Mouse (Mus musculus) E14TG2a.4 (cell line): ENCODE measurements around the gene Gtf2h4.

Experiments
- H3K27me3 ChIP-seq: 2 replicates; pipeline ENCODE4 v1.6.1; 2014; ENCODE audit warnings: low read length, control low read depth; ENCODE audit not compliant: insufficient read depth
- H3K36me3 ChIP-seq: 2 replicates; pipeline ENCODE4 v1.6.1; 2014; ENCODE audit warnings: low read length, control low read depth; ENCODE audit not compliant: insufficient read depth
- H3K4me1 ChIP-seq: replicated peaks from 2 replicates; pipeline ENCODE4 v1.6.1; 2014; ENCODE audit warnings: low read depth, low read length, control low read depth
- H3K4me3 ChIP-seq: replicated peaks from 2 replicates; pipeline ENCODE4 v1.5.1; 2014; ENCODE audit warnings: mild to moderate bottlenecking, low read length
- H3K9me3 ChIP-seq: 2 replicates; pipeline ENCODE4 v1.6.1; 2014; ENCODE audit warnings: low read length, control low read depth
- CTCF ChIP-seq: conservative IDR thresholded peaks from 2 replicates; pipeline ENCODE4 v1.5.1; 2014; ENCODE audit warnings: low read length
- NANOG ChIP-seq: IDR thresholded peaks from 2 replicates; pipeline ENCODE4 v1.6.1; 2014; ENCODE audit warnings: borderline replicate concordance, low read length, mixed read lengths
- POU5F1 ChIP-seq: IDR thresholded peaks from 2 replicates; pipeline ENCODE4 v1.6.1; 2014; ENCODE audit warnings: low read length, borderline replicate concordance

Gene Gtf2h4

DNA sequence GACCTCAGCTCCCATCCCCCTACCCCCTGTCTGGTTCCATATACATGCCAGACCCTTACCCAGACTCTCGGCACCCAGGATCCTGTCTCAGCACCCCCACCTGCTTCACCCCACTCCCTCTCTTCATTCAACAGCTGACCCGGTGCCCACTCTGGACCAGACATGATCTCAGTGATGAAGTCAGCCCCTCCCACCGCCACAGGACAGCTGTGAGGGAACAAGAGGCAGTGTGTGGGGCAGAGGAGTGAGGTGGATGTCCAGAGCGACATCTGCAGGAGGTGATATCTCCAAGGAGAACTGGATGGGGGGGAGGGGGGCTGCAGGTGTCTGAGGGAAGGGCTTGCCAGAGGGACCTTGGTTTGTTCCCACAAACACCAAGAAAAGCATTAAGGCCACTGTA is 18.3 kb upstream of the Gtf2h4 start:
- Histone ChIP-seq H3K36me3 (peaks cover 27% of the 10 kb centered on the region), H3K27me3 (no peaks in the 10 kb centered on the region), H3K4me3 (no peak overlapping the region), H3K4me1 (peaks cover 72% of the 10 kb centered on the region), H3K9me3 (no peaks in the 10 kb centered on the region)
- no peak for TF ChIP-seq NANOG
- no peak for TF ChIP-seq POU5F1
- TF ChIP-seq CTCF = no peak

DNA sequence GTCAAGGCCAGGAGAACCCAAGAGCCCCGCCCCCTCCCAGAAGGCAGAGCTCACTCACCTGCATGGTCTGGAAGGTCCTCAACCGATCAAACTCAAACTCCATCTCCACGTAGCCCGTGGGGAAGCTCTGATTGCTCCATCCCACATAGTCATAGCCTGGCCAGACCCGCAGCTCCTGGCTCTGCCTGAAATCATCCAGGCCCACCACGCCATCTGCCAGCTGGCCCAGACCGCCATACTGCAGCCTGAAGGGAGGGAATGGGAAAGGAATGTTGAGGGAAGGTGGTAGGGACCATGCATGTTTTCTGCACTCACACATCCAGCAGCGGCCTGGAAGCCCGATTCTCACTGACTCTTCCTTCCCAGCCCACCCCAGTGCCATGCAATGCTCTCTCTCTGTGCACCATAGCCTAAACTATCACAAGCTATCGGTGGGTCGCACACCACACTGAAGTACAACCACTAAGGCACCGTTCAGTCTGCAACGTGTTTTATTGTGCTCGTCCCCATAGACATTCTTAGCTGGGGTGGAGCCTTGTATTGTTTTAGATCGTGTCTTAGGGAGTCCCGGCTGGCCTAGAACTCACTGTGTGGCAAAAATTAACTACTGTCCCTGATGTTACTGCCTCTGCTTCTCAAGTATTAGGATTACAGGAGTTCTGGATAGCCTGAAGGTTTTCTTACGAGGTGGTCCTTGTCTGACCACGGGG is 16.6 kb upstream of the Gtf2h4 start:
- Histone ChIP-seq H3K27me3 (no peaks in the 10 kb centered on the region), H3K4me1 (peaks cover 74% of the 10 kb centered on the region), H3K9me3 (no peaks in the 10 kb centered on the region), H3K36me3 (peaks cover 44% of the 10 kb centered on the region), H3K4me3 (peak overlapping the region; percentile 62)
- TF ChIP-seq CTCF (no peak), POU5F1 (no peak), NANOG (no peak)

DNA sequence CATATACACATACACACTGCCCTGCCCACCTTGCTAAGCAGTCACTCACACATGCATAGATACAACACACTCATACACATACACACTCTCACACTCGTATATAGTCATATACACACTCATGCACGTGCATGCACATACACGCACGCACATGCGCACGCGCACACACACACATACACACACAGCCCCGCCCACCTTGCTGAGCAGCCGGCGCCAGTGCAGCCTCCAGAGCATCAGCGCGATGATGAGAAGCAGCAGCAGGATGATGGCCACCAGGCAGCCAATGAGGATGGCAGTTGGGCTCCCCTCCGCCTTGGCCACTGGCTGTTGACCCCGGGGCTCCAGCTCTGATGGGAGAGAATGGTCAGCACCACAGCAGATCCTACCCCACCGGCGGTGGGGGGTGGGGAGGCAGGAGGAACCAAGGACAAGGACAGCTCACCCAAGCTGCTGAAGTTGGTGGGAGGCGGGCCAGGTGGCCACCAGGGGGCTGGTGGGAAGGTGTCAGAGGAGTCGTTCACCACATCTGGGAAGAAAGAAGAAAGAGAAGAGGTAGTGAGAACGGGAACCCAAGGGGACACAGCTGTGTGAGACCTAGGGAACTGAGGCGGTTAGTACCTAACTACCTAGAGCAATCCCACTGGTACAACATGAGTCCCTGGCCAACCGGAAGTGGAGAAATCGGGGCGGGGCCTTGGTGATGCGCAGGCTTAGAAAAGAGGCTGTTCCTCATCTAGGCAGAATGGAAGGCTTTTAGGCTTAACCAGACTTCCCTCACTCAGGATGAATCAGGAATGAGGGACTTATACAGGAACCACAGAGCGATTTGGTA is 15.0 kb upstream of the Gtf2h4 start:
- Histone ChIP-seq H3K9me3 (no peaks in the 10 kb centered on the region), H3K27me3 (no peaks in the 10 kb centered on the region), H3K4me1 (peaks cover 77% of the 10 kb centered on the region), H3K4me3 (peak overlapping the region; percentile 62), H3K36me3 (peaks cover 58% of the 10 kb centered on the region)
- TF ChIP-seq NANOG (no peak), CTCF (peak; percentile 21)

DNA sequence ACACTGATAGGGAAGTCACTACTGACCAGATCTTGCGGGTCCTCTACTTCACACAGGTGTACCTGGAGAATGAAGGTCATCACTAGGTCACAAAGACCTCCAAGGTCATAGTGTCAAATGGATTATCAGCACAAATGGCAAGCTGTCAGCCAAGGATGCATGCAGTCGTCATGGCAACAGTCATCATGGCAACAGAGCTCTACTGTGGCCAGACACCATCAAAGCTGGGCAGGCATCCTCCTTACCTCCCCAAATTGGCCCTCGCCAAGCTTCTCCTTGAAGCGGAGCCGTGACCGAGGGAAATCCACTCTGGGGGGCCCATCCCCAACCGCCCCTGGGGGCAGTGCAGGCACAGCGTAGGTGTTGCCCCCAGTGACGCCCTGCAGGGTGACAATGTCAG is 11.5 kb upstream of the Gtf2h4 start:
- Histone ChIP-seq H3K9me3 (no peaks in the 10 kb centered on the region), H3K4me1 (peaks cover 82% of the 10 kb centered on the region), H3K27me3 (no peaks in the 10 kb centered on the region), H3K36me3 (peaks cover 63% of the 10 kb centered on the region), H3K4me3 (no peak overlapping the region)
- TF ChIP-seq NANOG = no peak
- TF ChIP-seq POU5F1 = no peak
- no peak for TF ChIP-seq CTCF

DNA sequence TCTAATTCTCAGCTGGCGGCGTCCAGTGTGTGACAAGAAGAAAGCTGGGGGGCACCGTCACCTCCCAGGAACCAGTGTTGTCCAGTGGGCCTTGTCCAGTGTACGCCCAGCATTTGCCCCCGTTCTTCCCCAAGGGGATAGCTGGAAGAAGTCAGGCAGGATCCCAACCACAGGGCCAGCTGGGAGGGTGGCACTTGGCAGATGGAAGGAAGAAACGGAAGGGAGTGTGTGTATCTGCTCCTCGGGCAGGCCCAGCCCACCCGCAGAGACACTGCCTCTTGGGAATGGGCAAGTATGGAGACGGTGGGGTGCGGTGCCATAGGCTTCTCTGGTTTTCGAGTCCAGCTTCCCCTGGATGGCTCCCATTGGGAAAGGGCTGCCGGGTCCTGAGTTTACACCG is 8.4 kb upstream of the Gtf2h4 start:
- Histone ChIP-seq H3K36me3 (peaks cover 49% of the 10 kb centered on the region), H3K9me3 (no peaks in the 10 kb centered on the region), H3K27me3 (no peaks in the 10 kb centered on the region), H3K4me3 (peak overlapping the region; percentile 75), H3K4me1 (peaks cover 72% of the 10 kb centered on the region)
- TF ChIP-seq CTCF (no peak), POU5F1 (no peak), NANOG (no peak)

DNA sequence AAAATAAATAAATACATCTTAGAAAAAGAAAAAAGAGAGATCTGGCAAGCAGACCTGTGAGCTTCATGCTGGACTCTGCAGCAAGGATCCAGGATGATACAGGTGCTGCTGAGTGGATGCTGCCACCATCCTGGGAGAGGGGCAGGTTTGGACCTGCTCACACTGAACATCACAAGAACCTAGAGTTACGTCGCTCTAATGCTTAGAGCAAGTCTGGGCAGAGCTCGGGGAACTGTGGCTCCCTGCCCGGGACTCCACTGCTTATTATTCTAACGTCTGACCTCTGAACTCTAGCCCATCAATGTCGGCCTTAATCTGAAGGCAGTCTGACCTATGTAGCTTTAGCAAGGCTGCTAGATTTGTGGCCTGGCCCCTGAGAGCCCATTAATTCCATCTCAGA is 7.1 kb upstream of the Gtf2h4 start:
- Histone ChIP-seq H3K9me3 (no peaks in the 10 kb centered on the region), H3K4me3 (peak overlapping the region; percentile 49), H3K27me3 (no peaks in the 10 kb centered on the region), H3K4me1 (peaks cover 59% of the 10 kb centered on the region), H3K36me3 (peaks cover 35% of the 10 kb centered on the region)
- TF ChIP-seq NANOG = no peak
- TF ChIP-seq CTCF = no peak
- no peak for TF ChIP-seq POU5F1

DNA sequence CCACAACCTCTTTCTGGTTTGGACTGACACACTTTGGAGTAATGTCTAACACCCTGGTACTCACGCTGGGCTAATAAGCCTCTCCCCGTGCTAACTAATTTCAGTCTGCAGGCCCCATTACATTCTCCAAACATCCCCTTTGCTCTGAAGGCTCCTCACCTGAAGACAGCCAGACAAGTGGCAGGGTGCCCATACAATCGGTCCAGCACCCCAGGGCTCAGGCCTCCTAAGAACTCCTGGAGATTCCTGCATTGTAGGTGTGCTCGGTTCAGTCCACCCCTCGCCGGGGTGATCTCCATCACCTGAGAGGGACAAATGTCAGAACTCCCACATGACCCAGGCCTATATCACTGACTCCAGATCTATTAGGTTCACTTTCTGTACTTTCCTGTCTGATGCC is 1.0 kb downstream of the Gtf2h4 start:
- H3K27me3 ChIP-seq = no peaks in the 10 kb centered on the region
- no peaks in the 10 kb centered on the region for H3K9me3 ChIP-seq
- H3K4me1 ChIP-seq = peaks cover 44% of the 10 kb centered on the region
- H3K36me3 ChIP-seq = peaks cover 48% of the 10 kb centered on the region
- H3K4me3 ChIP-seq = peak overlapping the region; percentile 84
- TF ChIP-seq POU5F1 (no peak), NANOG (no peak), CTCF (no peak)

DNA sequence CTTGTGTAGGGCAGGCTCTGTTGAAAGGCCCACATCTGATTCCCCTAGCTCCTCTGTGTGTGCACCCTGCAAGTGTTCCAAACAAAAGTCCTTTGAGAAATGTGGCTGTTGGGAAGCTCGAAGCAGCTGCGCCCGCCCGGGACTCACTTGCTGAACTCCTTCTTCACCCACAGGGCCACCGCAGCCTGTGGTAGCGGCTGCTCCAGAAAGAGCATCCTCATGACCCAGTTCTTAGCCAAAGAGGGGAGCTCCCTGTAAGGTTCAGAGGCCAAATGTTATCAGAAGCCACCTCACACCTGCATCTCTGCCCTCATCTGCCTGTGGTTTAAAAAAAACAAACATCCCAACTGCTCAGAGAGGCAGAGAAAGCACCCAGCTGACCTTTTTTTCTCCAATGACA is 1.7 kb downstream of the Gtf2h4 start:
- H3K4me3 ChIP-seq = no peak overlapping the region
- no peaks in the 10 kb centered on the region for H3K9me3 ChIP-seq
- no peaks in the 10 kb centered on the region for H3K27me3 ChIP-seq
- TF ChIP-seq POU5F1 = no peak
- no peak for TF ChIP-seq CTCF
- no peak for TF ChIP-seq NANOG
- H3K36me3 ChIP-seq = peaks cover 48% of the 10 kb centered on the region
- H3K4me1 ChIP-seq = peaks cover 46% of the 10 kb centered on the region

DNA sequence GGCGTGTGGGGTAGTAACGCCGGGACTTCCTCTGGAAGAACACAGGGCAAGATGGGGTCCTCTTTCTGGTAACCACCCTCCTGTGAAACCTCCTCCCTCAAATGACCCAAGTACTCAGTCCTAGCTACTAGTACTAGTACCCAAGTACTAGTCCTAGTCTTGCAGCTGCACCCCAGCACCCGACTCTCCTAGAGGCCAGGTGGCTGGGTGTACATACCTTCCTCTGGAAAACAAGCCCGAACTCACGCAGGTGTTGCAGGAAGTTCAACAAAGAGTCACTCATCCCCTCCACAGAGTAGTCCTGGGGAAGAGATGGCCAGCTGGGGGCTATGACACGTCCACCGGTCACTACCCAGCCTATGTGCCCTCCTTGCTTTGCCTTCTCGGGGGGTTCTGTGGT is 3.8 kb downstream of the Gtf2h4 start:
- Histone ChIP-seq H3K27me3 (no peaks in the 10 kb centered on the region), H3K4me3 (no peak overlapping the region), H3K36me3 (peaks cover 62% of the 10 kb centered on the region), H3K4me1 (peaks cover 61% of the 10 kb centered on the region), H3K9me3 (no peaks in the 10 kb centered on the region)
- TF ChIP-seq NANOG (no peak), POU5F1 (no peak), CTCF (no peak)
